In genomic region chr5:135457961-135458360, GRCm38 (mm10) we compare ENCODE assay signal across 28 mouse cellular contexts.
"Had no signal": no experiment of that assay in that cellular context is flagged by ENCODE, and none has a peak within 500 bp of the region (broad histone marks: within the 10 kb centered on the region; RNA-seq: fewer than 3 reads in every experiment).

No protein-coding gene starts in this region.

- H3K4me3 ChIP-seq: limb, embryonic 10.5 days; limb, embryonic 12.5 days; limb, embryonic 13.5 days; limb, embryonic 15.5 days; liver, embryonic 12.5 days; liver, embryonic 13.5 days; liver, embryonic 15.5 days; lung, embryonic 15.5 days; megakaryocyte, embryonic 14.5 days; midbrain, embryonic 10.5 days; midbrain, embryonic 12.5 days; midbrain, embryonic 13.5 days; midbrain, embryonic 15.5 days; myocyte had no signal

- H3K36me3 ChIP-seq: liver, embryonic 13.5 days; liver, embryonic 15.5 days had no signal

- H3K27me3 ChIP-seq: limb, embryonic 12.5 days; limb, embryonic 13.5 days; limb, embryonic 15.5 days; liver, embryonic 12.5 days; liver, embryonic 13.5 days; liver, embryonic 15.5 days; lung, embryonic 15.5 days; midbrain, embryonic 12.5 days; midbrain, embryonic 13.5 days; midbrain, embryonic 15.5 days had no signal

- DNase-seq: left cerebral cortex, postnatal 4 days; liver; liver, embryonic 13.5 days; liver, postnatal 0 days; lung, adult 18-20 months; lung, adult 2 months; lung, embryonic 14.5 days; lung, postnatal 10 days; lung, postnatal 14 days; lung, postnatal 36 days; midbrain, embryonic 14.5 days had no signal

- ATAC-seq: liver, embryonic 12.5 days; liver, postnatal 0 days; lung, postnatal 0 days; midbrain, embryonic 13.5 days; midbrain, embryonic 15.5 days; midbrain, embryonic 16.5 days had no signal

- H3K27ac ChIP-seq: limb, embryonic 10.5 days; limb, embryonic 12.5 days; limb, embryonic 13.5 days; limb, embryonic 15.5 days; liver, embryonic 12.5 days; liver, embryonic 13.5 days; liver, embryonic 14.5 days; liver, embryonic 15.5 days; lung, embryonic 15.5 days; macrophage; midbrain, embryonic 10.5 days; midbrain, embryonic 12.5 days; midbrain, embryonic 13.5 days; midbrain, embryonic 15.5 days had no signal

- H3K4me1 ChIP-seq: limb, embryonic 12.5 days; lung, embryonic 15.5 days; midbrain, embryonic 10.5 days; midbrain, embryonic 12.5 days had no signal
